Mouse (Mus musculus) cerebellum, postnatal 36 days (tissue): Measurements from ENCODE around the gene Tsr3.
A peak's percentile ranks its signal among the peaks of the same experiment; 100 is the strongest.
"Not testable (repeated sequence)": the region's sequence is repeated elsewhere in the genome, so short reads cannot be mapped to it uniquely, and the experiment has no call there.

ENCODE experiments used
- DNase-seq, 2 experiments: peaks; one replicate each; pipeline ENCODE4 v3.0.0; 2021 to 2022; ENCODE audit warnings: mixed read lengths in 2 of 2

Tsr3 gene

DNA sequence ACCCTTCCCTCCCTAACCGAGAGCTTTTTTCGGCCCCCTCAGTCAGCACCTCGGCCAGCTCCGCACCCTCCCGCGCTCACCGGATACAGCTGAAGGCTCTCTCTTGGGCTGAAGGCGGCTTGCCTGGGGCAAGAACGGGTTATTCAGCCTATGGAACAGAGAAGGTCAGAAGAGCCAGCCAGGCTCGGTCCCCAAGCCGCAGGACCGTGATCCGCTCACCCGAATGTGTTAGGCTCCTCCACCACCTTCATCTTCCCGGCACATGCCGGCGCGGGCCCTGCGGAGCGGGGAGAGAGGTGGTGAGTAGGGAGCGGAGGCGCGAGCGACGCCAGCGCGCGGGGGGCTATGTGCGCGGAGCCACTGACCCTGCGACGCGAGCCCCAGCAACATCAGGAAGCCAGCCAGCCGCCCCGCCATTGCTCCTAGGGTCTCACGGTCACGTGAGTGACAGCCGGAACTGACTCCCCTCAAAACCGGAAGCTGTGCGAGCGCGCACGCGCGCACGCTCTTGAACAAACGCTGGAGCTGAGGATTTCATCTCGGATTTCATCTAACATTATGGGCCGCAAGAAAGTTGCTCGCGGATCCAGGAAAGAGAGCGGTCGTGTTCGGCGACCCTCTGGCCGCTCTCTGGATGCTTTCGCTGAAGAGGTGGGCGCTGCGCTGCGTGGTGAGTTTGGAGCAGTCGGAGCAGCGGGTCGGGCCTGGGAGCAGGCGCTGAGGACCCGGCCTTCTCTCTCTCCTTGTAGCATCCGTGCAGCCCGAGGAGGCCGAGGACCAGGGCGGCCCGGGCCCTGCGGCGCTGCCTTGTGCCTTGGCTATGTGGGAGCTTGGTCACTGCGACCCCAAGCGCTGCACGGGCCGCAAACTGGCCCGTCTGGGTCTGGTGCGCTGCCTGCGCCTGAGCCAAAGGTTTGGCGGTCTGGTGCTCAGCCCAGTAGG lies at the start of gene Tsr3, which contains the start of gene Gnptg:
Gene Tsr3 (plus strand): TSS at position 476 of the 942 bp plus-strand sequence.
Gene Gnptg (minus strand): TSS at position 430 of the 942 bp plus-strand sequence.
- peak; percentile 84 to 88 for DNase-seq

DNA sequence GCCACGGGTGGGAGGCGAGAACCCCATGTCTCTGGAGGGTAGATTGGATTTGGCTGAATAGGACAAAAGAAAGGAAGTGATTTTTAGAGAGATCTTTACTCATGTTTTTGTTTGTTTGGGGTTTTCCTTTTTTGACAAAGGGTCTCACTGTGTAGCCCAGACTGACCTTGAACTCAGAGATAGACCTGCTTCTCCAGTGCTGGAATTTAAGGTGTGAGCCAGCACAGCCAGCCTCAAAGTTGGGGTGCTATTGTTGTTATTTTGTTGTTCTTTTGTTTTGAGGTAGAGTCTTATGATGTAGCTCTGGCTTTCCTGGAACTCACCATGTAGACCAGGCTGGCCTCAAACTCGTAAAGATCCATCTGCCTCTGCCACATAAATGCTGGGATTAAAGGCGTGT lies 37.6 kb upstream of the Tsr3 start:
- no peak for DNase-seq

DNA sequence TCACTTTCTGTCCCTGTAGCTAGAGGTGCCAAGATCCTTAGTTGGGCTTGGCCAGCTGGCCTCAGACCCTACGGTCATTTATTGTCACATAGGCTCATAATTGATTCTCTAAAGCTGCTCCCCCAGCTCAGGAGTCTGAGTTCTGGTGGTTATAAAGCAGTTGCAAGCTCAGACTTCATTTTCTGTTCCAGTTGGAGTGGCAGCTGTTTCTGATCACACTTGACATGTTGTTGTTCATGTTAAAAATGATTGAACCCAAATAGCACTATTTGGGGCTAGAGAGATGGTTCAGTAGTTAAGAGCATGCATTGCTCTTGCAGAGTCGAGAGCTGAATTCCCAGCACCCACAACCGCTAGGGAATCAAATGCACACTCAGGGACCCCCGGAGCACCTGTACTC lies 30.0 kb upstream of the Tsr3 start:
- no peak for DNase-seq

DNA sequence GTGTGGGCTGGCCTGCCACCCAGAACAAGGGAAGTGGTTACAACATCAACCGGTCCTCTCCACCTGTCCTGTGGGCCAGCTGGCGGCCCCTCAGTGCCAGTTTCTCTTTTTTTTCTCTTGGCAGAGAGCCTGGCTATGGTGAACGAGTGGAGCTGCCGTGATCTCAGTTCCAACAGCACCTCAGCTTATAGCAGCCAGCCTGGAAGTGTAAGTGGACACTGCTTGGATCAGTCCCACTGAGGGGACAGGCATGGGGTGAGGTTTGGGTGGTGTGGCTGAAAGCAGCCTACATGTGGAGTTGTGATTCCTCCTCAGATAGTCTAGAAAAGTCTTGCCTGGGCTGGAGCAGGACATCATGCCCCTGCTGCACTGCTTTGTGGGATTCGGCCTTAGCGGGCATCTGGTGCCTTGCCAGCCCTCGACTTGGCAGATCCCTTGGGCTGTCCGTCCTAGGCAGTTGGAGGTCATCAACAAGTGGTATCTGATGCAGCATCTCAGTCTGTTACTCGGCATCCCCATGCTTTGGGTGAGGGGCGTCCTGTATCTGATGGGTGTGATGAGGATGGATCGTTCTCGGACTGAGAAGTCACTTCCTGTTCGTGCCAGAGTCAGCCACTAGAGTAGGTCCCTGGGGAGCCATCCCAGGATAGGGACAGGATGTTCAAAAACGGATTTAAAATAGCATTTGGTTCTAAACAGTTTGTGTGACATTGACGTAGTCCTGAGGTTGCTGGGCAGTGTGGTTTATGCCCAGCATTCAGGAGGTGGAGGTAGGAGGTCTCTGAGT lies 29.1 kb upstream of the Tsr3 start:
- DNase-seq = peak; percentile 78

DNA sequence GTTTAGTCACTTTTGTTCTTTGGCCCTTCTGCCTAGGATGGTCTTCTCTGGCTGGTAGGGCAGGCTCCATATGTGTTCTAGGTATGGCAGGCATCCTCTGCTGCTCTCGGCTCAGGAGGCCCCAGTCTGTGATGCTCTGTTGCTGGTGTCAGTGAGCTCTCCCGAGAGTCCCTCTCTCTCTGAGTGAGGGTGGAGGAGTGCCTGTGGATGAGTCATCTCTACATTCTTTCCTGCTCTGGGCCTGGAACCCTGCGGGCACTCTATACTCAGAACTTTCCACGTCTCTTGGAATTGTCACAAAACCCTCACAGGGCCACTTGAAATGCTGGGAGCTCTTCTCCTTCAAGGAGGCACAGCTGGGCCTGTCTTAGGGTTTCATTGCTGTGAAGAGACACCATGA lies 28.3 kb upstream of the Tsr3 start:
- no peak for DNase-seq

DNA sequence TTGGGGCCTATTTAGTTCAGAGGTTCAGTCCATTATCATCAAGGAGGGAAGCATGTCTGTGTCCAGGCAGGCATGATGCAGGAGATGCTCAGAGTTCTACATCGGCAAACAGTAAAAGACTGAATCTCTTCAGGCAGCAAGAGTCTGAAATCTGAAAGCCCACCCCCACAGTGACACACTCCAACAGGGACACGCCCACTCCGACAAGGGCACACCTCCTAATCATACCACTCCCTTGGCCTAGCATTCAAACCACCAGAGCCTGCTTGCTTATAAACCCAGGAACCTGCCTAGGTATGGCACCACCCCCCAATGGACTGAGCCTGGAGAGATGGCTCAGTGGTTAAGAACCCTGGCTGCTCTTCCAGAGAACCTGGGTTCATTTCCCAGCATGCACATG lies 24.5 kb upstream of the Tsr3 start:
- DNase-seq = no peak

DNA sequence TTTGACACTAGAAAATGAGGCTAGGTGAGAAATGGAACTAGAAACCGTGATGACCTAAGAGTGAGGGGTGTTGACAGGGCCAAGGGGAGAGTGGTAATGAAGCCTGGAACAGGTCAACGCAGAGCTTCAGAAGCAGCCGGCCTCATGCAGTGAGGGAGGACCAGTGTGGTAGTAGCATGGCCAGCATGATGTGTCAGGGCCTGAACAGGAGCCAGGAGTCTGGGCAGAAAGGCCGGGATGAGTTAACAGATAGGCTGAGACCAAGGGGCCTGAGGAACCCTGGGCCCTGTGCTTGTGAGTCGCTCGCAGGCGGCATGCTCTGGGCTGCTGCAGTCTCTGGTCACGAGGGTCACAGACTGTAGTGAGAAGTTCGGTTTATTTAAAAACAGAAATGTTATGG lies 21.0 kb upstream of the Tsr3 start:
- peak in 1 of 2 experiments; percentile 53 for DNase-seq

DNA sequence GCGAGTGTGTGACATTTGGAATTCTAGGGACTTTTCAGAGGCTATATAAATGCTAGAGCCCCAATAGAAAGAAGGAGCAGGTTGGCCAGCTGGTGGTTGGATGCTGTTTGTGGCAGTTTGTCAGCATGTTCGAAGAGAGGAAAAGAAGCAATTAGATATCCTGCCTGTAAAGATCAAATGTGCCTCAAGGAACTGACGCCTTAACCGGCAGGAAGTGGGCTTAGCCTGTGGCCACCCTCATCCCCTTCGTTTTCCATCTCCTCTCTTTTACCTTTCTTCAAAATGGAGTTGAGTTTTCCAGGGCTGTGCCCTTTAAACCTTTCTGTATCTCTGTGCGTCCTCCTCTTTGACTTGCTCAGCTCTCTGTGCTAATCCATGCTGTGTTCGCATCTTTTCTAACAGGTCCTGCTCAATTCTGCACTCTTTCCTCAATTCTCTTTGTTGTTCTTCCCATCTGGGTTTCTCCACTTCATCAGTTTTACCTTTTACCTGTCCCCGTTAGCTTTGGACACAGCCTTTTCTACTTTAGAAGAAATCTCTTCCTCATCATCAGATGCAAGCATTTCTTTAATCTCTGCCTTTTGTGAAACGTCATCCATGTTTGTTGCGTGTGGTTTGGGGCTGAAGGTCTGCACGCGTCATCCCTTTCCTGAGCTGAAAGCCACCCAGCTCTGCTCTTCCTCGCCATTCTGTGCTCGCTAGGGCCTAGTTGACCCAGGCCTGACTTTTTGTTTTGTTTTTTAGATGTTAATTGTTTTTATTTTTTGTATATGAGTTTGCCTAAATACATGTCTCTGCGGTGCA lies 20.3 kb upstream of the Tsr3 start:
- no peak for DNase-seq

DNA sequence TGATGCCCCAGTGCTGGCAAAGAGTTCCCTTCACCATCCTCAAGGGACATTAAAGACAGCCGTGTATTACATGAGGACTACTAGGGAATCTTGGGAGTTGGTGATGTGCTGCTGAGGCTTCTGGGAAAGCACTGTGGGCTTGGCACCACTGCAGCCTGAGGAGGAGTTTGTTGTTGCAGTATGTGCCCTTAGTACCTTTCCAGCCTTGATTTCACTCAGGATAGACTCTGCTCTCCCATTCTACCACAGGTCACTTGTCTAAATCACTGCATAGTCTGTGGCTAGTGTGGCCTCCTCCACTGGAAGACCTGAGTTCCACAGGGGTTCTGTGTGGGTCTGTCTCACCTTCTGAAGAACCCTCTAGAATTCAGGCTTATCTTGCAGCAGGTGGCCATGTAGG lies 19.2 kb upstream of the Tsr3 start:
- DNase-seq = no peak

DNA sequence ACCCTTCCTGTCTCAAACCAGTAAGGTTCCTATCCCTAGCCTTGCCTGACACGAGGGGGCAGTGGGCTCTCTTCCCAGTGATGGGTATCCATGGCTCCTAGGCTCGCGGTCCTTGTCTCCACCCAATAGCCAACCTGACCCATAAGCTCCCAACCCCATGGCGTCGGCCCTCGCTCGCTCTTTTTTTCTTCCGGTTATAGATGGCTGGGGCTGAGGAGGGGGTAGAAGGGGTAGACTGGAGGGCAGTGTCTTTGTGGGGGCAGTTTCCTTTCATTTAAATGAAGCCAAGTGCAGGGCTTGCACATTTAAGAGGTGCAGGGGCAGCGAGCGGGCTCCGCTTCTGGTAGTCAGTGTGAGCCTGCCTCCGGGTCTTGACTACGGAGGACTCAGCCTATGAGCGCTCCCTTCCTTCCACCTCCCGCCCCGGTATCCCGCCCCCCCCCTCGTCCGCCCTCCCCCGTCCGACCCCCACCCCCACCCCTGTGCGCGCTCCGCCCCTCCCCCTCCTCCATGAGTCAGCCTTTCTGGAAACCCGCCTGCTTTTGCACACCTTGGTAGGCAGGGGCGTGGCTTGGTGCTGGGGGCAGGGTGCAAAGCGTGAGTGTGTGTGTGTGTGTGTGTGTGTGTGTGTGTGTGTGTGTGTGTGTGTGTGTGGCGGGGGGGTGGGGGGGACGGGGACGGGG lies 18.0 kb upstream of the Tsr3 start:
- peak; percentile 80 to 84 for DNase-seq

DNA sequence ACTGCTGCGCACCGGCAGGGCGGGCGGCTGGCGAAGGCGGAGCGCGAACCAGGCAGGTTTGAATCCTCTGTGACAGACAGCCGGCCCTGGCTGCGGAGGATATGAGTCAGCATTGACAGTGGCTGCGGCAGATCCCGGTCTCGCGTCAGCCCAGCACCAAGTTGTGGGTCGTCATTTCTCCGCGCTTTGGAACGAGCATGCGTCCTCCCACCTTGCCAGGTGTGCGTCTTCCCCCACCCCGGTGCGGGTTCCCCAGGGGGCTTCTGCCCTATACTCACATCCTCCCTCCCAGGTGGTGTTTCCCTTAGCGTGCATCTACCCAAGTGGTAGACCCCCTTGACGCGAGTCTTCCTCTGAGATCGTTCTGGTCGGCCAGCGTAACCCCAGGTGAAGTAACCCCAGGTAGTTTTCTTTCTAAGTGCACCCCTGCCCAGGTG lies 17.4 kb upstream of the Tsr3 start:
- peak; percentile 47 to 52 for DNase-seq

DNA sequence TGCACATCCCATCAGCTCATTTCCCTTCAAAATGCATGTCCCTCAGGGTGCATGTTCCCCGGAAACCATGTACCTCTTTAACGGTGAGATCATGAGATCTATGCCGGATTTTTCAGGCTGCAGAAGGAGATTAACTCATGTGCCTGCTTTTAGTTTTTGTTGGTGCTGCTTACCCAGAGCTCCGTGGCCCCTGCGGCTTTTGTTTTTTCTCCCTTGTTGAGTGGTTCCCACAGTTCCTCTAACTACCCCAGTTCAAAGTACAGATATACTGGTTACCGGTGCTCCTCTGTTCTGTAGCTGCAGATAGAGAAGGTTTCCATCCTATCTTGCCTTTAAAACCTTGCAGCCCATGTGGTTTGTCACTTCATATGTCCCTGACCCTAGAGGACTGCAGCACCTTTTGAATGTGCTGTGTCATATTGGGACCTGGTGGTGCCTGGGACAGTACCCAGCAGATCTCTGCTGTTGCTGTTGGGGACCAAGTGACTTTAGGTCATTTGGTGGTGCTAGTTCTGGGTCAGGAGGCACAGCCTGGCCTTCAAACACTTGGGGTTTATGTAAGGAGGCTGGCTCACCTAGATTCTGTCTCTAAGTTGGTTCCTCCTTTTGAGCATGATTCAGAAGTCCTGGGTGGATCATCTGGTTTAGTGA lies 16.9 kb upstream of the Tsr3 start:
- DNase-seq = peak in 1 of 2 experiments; percentile 42

DNA sequence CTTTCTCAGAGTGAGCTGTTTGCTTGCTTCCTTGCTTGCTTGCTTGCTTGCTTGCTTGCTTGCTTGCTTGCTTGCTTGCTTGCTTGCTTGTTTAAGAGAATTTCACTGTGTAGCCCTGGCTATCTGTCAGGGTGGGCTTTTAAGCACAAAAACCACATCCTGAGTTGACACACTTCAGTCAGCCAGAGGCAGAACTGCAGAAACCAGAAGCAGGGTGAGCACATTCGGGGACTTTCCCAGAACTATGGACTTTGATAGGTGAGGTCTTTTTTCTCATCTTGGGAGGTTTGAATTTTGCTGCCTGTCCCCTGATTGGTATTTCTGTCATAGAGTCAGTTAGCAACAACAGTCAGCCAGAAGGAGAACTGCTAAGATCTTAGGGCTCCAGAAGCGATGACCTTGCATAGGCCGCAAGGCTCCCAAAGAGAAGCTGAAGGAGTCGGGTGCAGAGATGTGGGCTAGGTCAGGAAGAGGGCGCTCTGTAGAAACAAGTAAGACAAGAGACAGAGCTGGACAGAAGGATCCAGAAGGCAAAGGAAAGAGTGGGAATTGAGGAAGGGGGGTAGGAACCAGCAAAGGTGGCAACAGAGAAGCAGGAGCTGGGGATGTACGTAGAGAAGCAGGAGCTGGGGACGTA lies 15.3 kb upstream of the Tsr3 start:
- DNase-seq = no peak

DNA sequence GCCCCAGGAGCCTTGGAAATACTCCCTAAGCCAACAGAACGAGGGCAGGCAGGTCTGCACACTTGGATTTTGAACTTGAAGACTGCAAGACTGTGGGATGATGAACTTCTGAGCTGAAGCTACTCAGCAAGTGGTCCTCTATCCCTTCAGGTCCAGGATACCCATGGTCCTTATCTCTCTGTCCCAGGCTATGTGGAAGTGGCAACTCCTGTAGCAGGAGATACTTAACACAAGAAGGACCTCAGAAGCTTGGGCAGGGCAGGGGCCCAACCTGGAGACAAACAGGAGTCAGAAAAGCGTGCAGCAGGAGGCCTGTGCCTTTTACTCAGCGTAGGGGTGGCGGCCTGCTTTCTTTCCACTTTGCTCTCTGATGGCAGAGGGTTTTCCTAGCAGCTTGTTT lies 14.3 kb upstream of the Tsr3 start:
- DNase-seq = no peak

DNA sequence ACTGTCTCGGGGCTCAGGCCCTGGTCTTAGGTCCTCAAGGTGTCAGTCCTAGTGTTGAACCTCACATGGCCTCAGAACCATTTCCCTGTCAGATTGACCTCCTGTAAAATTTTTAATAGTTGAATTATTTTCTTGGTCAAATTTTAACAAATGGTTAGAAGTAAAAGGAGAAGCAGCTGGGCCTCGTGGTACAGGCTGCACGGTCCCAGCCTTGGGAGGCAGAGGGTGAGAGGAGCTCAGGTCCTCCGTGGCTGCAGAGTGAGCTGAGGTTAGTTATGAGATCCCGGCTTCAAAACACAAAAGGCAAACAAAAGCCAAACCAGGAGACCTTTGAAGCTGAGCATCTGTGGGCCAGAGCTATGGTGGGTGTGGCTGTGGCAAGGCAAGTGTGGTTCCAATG lies 12.0 kb upstream of the Tsr3 start:
- no peak for DNase-seq

DNA sequence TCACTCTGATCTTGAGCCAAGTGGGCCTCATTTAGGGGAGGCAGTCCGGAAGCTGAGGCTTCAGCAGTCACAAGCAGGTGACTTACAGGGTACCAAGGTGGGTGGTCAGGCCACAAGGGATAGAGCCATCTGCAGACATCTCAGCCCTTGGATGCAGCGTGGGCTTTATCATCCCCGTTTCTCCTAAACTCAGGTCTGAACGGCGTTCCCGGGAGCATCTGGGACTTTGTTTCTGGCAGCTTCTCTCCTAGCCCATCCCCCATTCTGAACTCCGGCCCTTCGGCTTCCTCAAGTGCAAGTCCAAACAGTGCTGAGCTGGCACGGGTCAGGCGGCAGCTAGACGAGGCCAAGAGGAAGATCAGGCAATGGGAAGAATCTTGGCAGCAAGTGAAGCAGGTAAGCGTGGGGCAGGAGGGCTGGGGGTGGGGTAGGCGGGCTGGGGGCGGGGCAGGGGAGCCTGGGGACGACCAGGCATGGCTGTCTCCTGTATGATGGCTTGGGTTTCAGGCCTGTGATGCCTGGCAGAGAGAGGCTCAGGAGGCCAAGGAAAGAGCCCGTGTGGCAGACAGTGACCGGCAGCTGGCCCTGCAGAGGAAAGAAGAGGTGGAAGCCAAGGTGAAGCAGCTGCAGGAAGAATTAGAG lies 9.8 kb upstream of the Tsr3 start:
- DNase-seq = not testable (repeated sequence)

DNA sequence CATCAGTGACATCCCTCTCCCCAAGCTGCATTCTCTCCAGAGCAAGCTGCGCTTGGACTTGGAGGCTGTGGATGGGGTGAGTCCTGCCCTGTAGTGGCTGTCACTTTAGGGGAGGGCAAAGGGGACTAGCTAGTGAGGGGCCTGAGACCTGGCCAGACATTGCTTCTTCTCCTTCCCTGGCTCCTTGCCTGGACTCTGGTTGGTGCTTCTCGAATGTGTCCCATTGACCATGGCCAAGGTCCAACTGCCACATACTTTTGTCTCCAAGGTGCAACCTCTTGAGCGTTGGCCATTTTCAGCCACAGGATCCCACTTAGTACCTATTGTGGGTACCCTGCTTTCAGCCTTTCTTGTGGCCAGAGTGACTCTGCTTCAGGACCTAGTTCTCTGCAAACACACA lies 9.3 kb upstream of the Tsr3 start:
- no peak for DNase-seq

DNA sequence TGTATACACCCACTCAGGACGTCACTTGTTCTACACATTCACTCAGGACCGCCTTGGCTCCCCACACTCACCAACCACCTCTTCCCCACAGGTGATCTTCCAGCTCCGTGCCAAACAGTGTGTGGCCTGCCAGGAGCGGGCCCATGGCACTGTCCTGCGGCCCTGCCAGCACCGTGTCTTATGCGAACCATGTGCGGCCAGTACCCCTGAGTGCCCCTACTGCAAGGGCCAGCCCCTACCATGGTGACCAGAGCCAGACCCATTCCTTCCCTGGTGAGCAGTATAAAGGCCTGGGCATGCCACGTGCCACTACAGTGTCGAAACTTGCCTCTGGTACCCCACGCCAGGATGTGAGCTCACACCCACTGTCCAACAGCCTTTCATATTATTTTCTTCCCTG lies 8.3 kb upstream of the Tsr3 start:
- DNase-seq = not testable (repeated sequence)

DNA sequence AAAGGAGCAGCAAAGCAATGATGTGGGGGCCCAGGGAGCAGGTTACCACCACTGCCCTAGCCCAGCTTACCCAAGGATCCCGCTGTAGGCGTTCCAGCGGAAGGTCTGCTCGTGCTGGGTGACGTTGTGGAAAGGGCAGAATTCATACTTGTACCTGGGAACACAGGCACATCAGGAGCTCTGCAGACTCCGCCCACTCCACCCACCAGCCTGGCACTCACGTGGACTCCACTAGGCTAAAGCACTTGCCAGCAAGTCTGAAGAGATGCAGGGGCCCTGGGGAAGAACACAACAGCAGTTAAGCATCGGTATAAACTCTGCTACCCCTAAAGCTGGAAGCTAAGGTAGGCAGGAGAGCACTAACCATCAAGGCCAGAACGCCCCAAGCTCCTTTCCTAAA lies 4.3 kb upstream of the Tsr3 start:
- DNase-seq = no peak

DNA sequence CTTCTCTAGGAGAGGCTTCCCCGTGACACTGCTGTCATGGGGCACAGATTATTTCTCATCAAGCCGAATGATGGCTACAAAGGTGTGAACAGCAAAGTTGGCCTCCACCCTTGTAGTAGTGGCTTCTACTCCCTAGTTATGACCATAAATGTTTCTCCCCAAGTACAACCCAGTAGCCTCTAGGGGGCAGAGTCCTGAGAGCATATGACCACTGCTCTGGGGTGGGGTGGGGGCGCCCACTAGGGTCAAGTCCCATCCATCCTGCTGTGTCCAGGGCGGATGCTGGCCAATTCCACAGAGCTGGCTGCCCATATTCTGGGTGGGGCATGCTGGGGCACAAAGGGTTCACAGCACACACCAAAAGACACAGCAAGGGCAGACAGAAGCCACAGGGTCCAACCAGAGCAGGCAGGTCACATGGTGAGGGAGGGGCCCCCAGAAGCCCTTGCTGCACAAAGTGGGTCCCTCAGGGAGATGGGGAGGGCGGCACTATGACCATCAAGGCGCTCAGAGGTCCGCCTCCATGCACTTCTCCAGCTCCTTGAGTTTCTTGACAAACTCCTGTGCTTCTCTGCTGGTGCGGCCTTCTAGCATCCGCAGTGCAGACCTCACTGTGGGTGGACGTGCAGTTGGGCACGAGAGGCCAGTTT lies 3.3 kb downstream of the Tsr3 start:
- DNase-seq = no peak
